Mouse (Mus musculus): ENCODE measurements around the gene Chn1. TPM values are rescaled to one million over a fixed set of nuclear protein-coding genes. Genes with fewer than 3 reads are reported as not detected.
"Not testable (repeated sequence)": the region's sequence is repeated elsewhere in the genome, so short reads cannot be mapped to it uniquely, and the experiment has no call there.

Gene Chn1
- 20.0 TPM for polyA plus RNA-seq (2012; fragmentation: generic; extraction: Trizol)
- long read RNA-seq, experiment 1, full-length matches to known transcripts, result 7 of 11 reads
- long read RNA-seq, experiment 1, partial matches to known transcripts, result 0 of 11 reads
- long read RNA-seq, experiment 1, other reads (novel, unspliced or antisense), result 4 of 11 reads
- long read RNA-seq, experiment 2, full-length matches to known transcripts, result 7 of 11 reads
- long read RNA-seq, experiment 2, partial matches to known transcripts, result 0 of 11 reads
- long read RNA-seq, experiment 2, other reads (novel, unspliced or antisense), result 4 of 11 reads

- peak within 1 kb of the TSS; percentile 50 for H3K4me3 ChIP-seq (ENCODE audit: insufficient read depth, poor library complexity, severe bottlenecking)
- no peaks in the 10 kb centered on the region for H3K27me3 ChIP-seq (ENCODE audit: control insufficient read depth, insufficient read depth, insufficient read length)
- H3ac ChIP-seq (ENCODE audit: control insufficient read depth, insufficient read length, low read depth), result peak within 1 kb of the TSS; percentile 71
- TF ChIP-seq MAX (IDR thresholded peaks at IDR 0.05) (no peak), MYOD1 (IDR thresholded peaks at IDR 0.05; ENCODE audit: control insufficient read depth, insufficient read length, low read depth) (no peak), USF1 (IDR thresholded peaks at IDR 0.05; ENCODE audit: low read depth) (no peak), MYOG (IDR thresholded peaks at IDR 0.05; ENCODE audit: control insufficient read depth, extremely low read depth, insufficient read length) (no peak), CEBPB (IDR thresholded peaks at IDR 0.05; ENCODE audit: low read depth) (no peak), CTCF (IDR thresholded peaks at IDR 0.05; ENCODE audit: control insufficient read depth, insufficient read depth, insufficient read length) (no peak), FOSL1 (IDR thresholded peaks at IDR 0.05; ENCODE audit: insufficient read depth, low read length, poor library complexity, severe bottlenecking) (no peak)
- peaks cover 7% of the 10 kb centered on the region for H3K79me3 ChIP-seq (ENCODE audit: low read depth)
- peaks cover 14% of the 10 kb centered on the region for H3K79me2 ChIP-seq (ENCODE audit: control insufficient read depth, insufficient read depth)
- no peaks in the 10 kb centered on the region for H3K36me3 ChIP-seq (ENCODE audit: control insufficient read depth, insufficient read depth)
These were observed at the start of gene Chn1 for GRCm38 (mm10) chr2:73774786-73775682. TSS of gene Chn1 (minus strand) at chr2:73775346.

GRCm38 (mm10) chr2:73818742-73819141 lies 43.6 kb upstream of the Chn1 start:
- no peaks in the 10 kb centered on the region for H3K27me3 ChIP-seq (ENCODE audit: control insufficient read depth, insufficient read depth, insufficient read length)
- peaks cover 65% of the 10 kb centered on the region for H3K36me3 ChIP-seq (ENCODE audit: control insufficient read depth, insufficient read depth)
- no peaks in the 10 kb centered on the region for H3K79me2 ChIP-seq (ENCODE audit: control insufficient read depth, insufficient read depth)
- H3K79me3 ChIP-seq (ENCODE audit: low read depth), result no peaks in the 10 kb centered on the region
- no peak overlapping the region for H3ac ChIP-seq (ENCODE audit: control insufficient read depth, insufficient read length, low read depth)
- TF ChIP-seq MYOG (IDR thresholded peaks at IDR 0.05; ENCODE audit: control insufficient read depth, extremely low read depth, insufficient read length) (no peak), MAX (IDR thresholded peaks at IDR 0.05) (no peak), CTCF (IDR thresholded peaks at IDR 0.05; ENCODE audit: control insufficient read depth, insufficient read depth, insufficient read length) (no peak), USF1 (IDR thresholded peaks at IDR 0.05; ENCODE audit: low read depth) (no peak), MYOD1 (IDR thresholded peaks at IDR 0.05; ENCODE audit: control insufficient read depth, insufficient read length, low read depth) (no peak), FOSL1 (IDR thresholded peaks at IDR 0.05; ENCODE audit: insufficient read depth, low read length, poor library complexity, severe bottlenecking) (no peak), CEBPB (IDR thresholded peaks at IDR 0.05; ENCODE audit: low read depth) (no peak)
- no peak overlapping the region for H3K4me3 ChIP-seq (ENCODE audit: insufficient read depth, poor library complexity, severe bottlenecking)

GRCm38 (mm10) chr2:73807609-73808008 lies 32.5 kb upstream of the Chn1 start:
- Histone ChIP-seq H3ac (ENCODE audit: control insufficient read depth, insufficient read length, low read depth) (no peak overlapping the region), H3K79me2 (ENCODE audit: control insufficient read depth, insufficient read depth) (no peaks in the 10 kb centered on the region), H3K27me3 (ENCODE audit: control insufficient read depth, insufficient read depth, insufficient read length) (no peaks in the 10 kb centered on the region), H3K36me3 (ENCODE audit: control insufficient read depth, insufficient read depth) (no peaks in the 10 kb centered on the region), H3K79me3 (ENCODE audit: low read depth) (no peaks in the 10 kb centered on the region), H3K4me3 (ENCODE audit: insufficient read depth, poor library complexity, severe bottlenecking) (no peak overlapping the region)
- TF ChIP-seq MYOD1 (IDR thresholded peaks at IDR 0.05; ENCODE audit: control insufficient read depth, insufficient read length, low read depth), result no peak
- no peak for TF ChIP-seq MAX (IDR thresholded peaks at IDR 0.05)
- TF ChIP-seq MYOG (IDR thresholded peaks at IDR 0.05; ENCODE audit: control insufficient read depth, extremely low read depth, insufficient read length), result no peak
- TF ChIP-seq USF1 (IDR thresholded peaks at IDR 0.05; ENCODE audit: low read depth), result no peak
- TF ChIP-seq CTCF (IDR thresholded peaks at IDR 0.05; ENCODE audit: control insufficient read depth, insufficient read depth, insufficient read length), result no peak
- no peak for TF ChIP-seq FOSL1 (IDR thresholded peaks at IDR 0.05; ENCODE audit: insufficient read depth, low read length, poor library complexity, severe bottlenecking)
- TF ChIP-seq CEBPB (IDR thresholded peaks at IDR 0.05; ENCODE audit: low read depth), result no peak

- not testable (repeated sequence) for H3K79me2 ChIP-seq (ENCODE audit: control insufficient read depth, insufficient read depth); H3K27me3 ChIP-seq (ENCODE audit: control insufficient read depth, insufficient read depth, insufficient read length); H3ac ChIP-seq (ENCODE audit: control insufficient read depth, insufficient read length, low read depth); H3K36me3 ChIP-seq (ENCODE audit: control insufficient read depth, insufficient read depth); H3K4me3 ChIP-seq (ENCODE audit: insufficient read depth, poor library complexity, severe bottlenecking); H3K79me3 ChIP-seq (ENCODE audit: low read depth)
These were observed 25.0 kb upstream of the Chn1 start for GRCm38 (mm10) chr2:73800127-73800526.

GRCm38 (mm10) chr2:73798786-73799185 lies 23.6 kb upstream of the Chn1 start:
- Histone ChIP-seq H3K79me2 (ENCODE audit: control insufficient read depth, insufficient read depth) (no peaks in the 10 kb centered on the region), H3K79me3 (ENCODE audit: low read depth) (no peaks in the 10 kb centered on the region), H3ac (ENCODE audit: control insufficient read depth, insufficient read length, low read depth) (no peak overlapping the region), H3K36me3 (ENCODE audit: control insufficient read depth, insufficient read depth) (no peaks in the 10 kb centered on the region), H3K4me3 (ENCODE audit: insufficient read depth, poor library complexity, severe bottlenecking) (no peak overlapping the region), H3K27me3 (ENCODE audit: control insufficient read depth, insufficient read depth, insufficient read length) (no peaks in the 10 kb centered on the region)
- TF ChIP-seq FOSL1 (IDR thresholded peaks at IDR 0.05; ENCODE audit: insufficient read depth, low read length, poor library complexity, severe bottlenecking) (no peak), MYOD1 (IDR thresholded peaks at IDR 0.05; ENCODE audit: control insufficient read depth, insufficient read length, low read depth) (no peak), CTCF (IDR thresholded peaks at IDR 0.05; ENCODE audit: control insufficient read depth, insufficient read depth, insufficient read length) (no peak), MAX (IDR thresholded peaks at IDR 0.05) (no peak), USF1 (IDR thresholded peaks at IDR 0.05; ENCODE audit: low read depth) (no peak), CEBPB (IDR thresholded peaks at IDR 0.05; ENCODE audit: low read depth) (no peak), MYOG (IDR thresholded peaks at IDR 0.05; ENCODE audit: control insufficient read depth, extremely low read depth, insufficient read length) (no peak)
